Mouse (Mus musculus): ENCODE results near the gene Plcxd2. TPM values are rescaled to one million over a fixed set of nuclear protein-coding genes. Genes with fewer than 3 reads are reported as not detected.

Plcxd2 gene
- total and polyA plus RNA-seq, 3 experiments: 0.10 to 0.18 (median 0.18) TPM

DNA sequence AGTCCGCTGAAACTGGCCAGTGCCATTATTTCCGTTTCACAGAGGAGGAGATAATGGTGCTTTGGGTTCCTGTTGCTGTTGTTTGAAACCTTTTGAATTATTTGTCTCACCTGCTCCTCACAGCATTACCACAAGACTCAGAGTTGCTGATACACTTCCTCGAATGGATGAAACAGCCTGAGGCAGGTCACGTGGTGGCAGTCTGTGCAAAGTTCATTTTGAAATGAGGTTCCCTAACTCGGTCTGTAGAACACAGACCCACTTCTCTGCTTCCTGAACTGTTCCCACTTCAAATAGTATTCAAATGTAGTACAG, 845 bp upstream of the Plcxd2 start:
- Histone ChIP-seq H3K36me3 (ENCODE audit: control insufficient read depth, insufficient read depth, low read length) (no peaks in the 10 kb centered on the region), H3K27me3 (ENCODE audit: control insufficient read depth, insufficient read depth, low read length) (no peaks in the 10 kb centered on the region), H3K4me1 (ENCODE audit: control insufficient read depth, insufficient read depth, low read length) (peaks cover 2% of the 10 kb centered on the region), H3K27ac (peak overlapping the region; percentile 73), H3K9ac (ENCODE audit: low read depth, low read length) (peak overlapping the region; percentile 51), H3K4me3 (peak overlapping the region; percentile 75), H3K79me2 (replicated peaks; ENCODE audit: control insufficient read depth, insufficient read depth, low read length) (no peaks in the 10 kb centered on the region)
- intact Hi-C loops (cut with DNase I): no loop called here
- WGBS: 11% methylated on average over 5 of the region's 5 CpGs
- TF ChIP-seq POLR2A (IDR thresholded peaks at IDR 0.05; ENCODE audit: insufficient read depth, low read depth, low read length) (no peak), CTCF (IDR thresholded peaks at IDR 0.05) (no peak), EP300 (IDR thresholded peaks at IDR 0.05; ENCODE audit: insufficient read depth, low read depth, low read length) (no peak)
- no peak for DNase-seq

DNA sequence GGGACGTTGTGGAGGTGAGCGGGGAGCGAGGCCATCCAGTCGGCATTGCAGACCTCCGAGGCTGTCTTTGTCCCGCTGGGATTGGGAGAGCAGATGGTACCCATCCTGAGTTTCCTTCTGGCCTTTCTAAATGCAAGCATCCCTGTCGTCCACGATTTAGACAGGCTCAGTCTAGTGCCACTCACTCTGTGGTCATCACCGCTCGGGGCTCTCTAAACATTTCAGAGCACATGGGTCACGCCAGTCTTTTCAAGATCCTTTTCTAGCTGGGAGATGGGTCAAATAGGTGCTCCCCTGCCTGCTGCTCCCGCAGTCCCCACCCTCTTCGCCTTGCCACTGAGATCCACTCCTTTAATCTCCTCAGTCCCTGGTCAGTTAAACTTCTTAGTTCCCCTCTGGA, 301 bp downstream of the Plcxd2 start:
- TF ChIP-seq POLR2A (IDR thresholded peaks at IDR 0.05; ENCODE audit: insufficient read depth, low read depth, low read length): no peak
- no peak overlapping the region for H3K27ac ChIP-seq
- H3K4me1 ChIP-seq (ENCODE audit: control insufficient read depth, insufficient read depth, low read length): peaks cover 2% of the 10 kb centered on the region
- no peaks in the 10 kb centered on the region for H3K27me3 ChIP-seq (ENCODE audit: control insufficient read depth, insufficient read depth, low read length)
- WGBS: 3% methylated on average over 13 of the region's 13 CpGs
- intact Hi-C loops (cut with DNase I): no loop called here
- H3K79me2 ChIP-seq (replicated peaks; ENCODE audit: control insufficient read depth, insufficient read depth, low read length): no peaks in the 10 kb centered on the region
- H3K4me3 ChIP-seq: peak overlapping the region; percentile 75
- DNase-seq: no peak
- no peaks in the 10 kb centered on the region for H3K36me3 ChIP-seq (ENCODE audit: control insufficient read depth, insufficient read depth, low read length)
- peak overlapping the region; percentile 63 for H3K9ac ChIP-seq (ENCODE audit: low read depth, low read length)

DNA sequence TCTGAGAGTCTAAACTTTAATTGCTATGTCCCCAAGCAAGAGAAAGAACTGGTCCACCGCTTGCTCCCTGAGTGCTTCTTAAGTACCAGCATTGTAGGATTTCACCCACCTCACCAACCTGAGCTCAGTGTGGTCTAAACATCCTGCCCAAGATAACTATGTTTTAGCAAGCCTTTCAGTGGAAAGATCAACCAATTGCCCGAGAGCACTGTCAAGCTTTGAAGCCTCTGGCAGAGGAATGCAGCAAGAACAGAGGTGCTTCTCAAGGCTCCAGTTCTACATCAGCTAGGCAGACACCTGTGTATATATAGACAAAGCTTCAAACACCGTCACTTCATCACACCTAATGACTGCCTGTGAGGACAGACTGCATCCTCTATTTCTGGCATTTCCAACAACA, 1.3 kb downstream of the Plcxd2 start:
- no peaks in the 10 kb centered on the region for H3K36me3 ChIP-seq (ENCODE audit: control insufficient read depth, insufficient read depth, low read length)
- H3K4me1 ChIP-seq (ENCODE audit: control insufficient read depth, insufficient read depth, low read length): peaks cover 2% of the 10 kb centered on the region
- TF ChIP-seq POLR2A (IDR thresholded peaks at IDR 0.05; ENCODE audit: insufficient read depth, low read depth, low read length): no peak
- TF ChIP-seq EP300 (IDR thresholded peaks at IDR 0.05; ENCODE audit: insufficient read depth, low read depth, low read length): no peak
- no peak for TF ChIP-seq CTCF (IDR thresholded peaks at IDR 0.05)
- no peak overlapping the region for H3K9ac ChIP-seq (ENCODE audit: low read depth, low read length)
- no peak overlapping the region for H3K27ac ChIP-seq
- 81% methylated on average over 3 of the region's 3 CpGs for WGBS
- no peaks in the 10 kb centered on the region for H3K79me2 ChIP-seq (replicated peaks; ENCODE audit: control insufficient read depth, insufficient read depth, low read length)
- H3K27me3 ChIP-seq (ENCODE audit: control insufficient read depth, insufficient read depth, low read length): no peaks in the 10 kb centered on the region
- H3K4me3 ChIP-seq: no peak overlapping the region
- no peak for DNase-seq
- intact Hi-C loops (cut with DNase I): no loop called here

DNA sequence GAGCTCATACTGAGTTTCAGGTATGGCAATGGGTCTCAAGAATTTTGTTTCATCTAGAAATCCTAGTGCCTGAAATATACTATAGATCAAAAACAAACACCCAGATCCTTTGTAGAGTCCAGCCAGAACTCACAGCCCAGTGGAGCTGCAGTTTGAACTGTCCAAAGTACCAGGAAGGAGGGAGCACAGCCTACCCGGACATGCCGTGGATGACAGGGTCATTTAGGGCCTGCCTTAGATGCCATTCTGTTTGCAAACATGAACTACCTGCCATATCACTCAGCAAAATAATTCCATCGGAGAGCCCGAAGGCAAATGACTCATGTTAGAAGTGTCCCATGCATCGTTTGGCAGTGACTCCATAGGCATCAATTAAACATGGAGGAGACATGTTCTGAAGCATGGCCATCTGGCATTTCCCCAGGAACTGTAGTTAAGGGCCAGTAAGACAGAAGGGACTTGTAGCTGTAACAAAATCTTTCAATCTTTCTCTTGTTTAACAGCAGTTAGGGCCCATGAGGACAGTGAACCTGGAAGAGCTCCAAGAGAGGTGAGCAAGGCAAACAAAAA, 1.9 kb downstream of the Plcxd2 start:
- WGBS: 78% methylated on average over 5 of the region's 5 CpGs
- no peak for DNase-seq
- intact Hi-C loops (cut with DNase I): no loop called here

DNA sequence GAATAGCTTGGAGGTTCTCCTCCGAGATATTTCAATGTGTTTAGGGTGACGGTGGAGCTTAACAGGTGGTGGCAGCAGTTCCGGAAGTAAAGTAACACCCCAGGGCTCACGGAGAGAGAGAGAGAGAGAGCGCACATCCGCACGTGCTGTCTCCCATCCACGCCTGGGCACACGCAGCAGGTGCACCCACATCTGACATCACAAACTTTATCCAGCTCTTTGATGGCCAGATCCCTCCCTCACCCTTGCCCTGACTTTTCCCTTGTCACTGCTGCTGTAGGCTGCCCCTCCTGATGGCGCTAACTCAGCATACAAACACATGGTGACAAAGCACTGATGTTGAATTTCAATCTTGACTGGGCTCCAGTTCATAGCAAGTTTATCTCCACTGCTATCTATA, 3.8 kb downstream of the Plcxd2 start:
- H3K4me3 ChIP-seq: no peak overlapping the region
- H3K27ac ChIP-seq: no peak overlapping the region
- H3K9ac ChIP-seq (ENCODE audit: low read depth, low read length): no peak overlapping the region
- H3K36me3 ChIP-seq (ENCODE audit: control insufficient read depth, insufficient read depth, low read length): no peaks in the 10 kb centered on the region
- peaks cover 2% of the 10 kb centered on the region for H3K4me1 ChIP-seq (ENCODE audit: control insufficient read depth, insufficient read depth, low read length)
- DNase-seq: no peak
- H3K79me2 ChIP-seq (replicated peaks; ENCODE audit: control insufficient read depth, insufficient read depth, low read length): no peaks in the 10 kb centered on the region
- no peaks in the 10 kb centered on the region for H3K27me3 ChIP-seq (ENCODE audit: control insufficient read depth, insufficient read depth, low read length)
- intact Hi-C loops (cut with DNase I): no loop called here
- 86% methylated on average over 10 of the region's 10 CpGs for WGBS
- TF ChIP-seq POLR2A (IDR thresholded peaks at IDR 0.05; ENCODE audit: insufficient read depth, low read depth, low read length): no peak
- TF ChIP-seq EP300 (IDR thresholded peaks at IDR 0.05; ENCODE audit: insufficient read depth, low read depth, low read length): no peak
- no peak for TF ChIP-seq CTCF (IDR thresholded peaks at IDR 0.05)

More for the DNA sequence above, 1.9 kb downstream of the Plcxd2 start:
- no peaks in the 10 kb centered on the region for H3K79me2 ChIP-seq (replicated peaks; ENCODE audit: control insufficient read depth, insufficient read depth, low read length)
- H3K27ac ChIP-seq: no peak overlapping the region
- H3K9ac ChIP-seq (ENCODE audit: low read depth, low read length): no peak overlapping the region
- H3K4me1 ChIP-seq (ENCODE audit: control insufficient read depth, insufficient read depth, low read length): peaks cover 2% of the 10 kb centered on the region
- no peaks in the 10 kb centered on the region for H3K27me3 ChIP-seq (ENCODE audit: control insufficient read depth, insufficient read depth, low read length)
- no peak for TF ChIP-seq POLR2A (IDR thresholded peaks at IDR 0.05; ENCODE audit: insufficient read depth, low read depth, low read length)
- TF ChIP-seq EP300 (IDR thresholded peaks at IDR 0.05; ENCODE audit: insufficient read depth, low read depth, low read length): no peak
- no peak for TF ChIP-seq CTCF (IDR thresholded peaks at IDR 0.05)
- H3K4me3 ChIP-seq: no peak overlapping the region
- no peaks in the 10 kb centered on the region for H3K36me3 ChIP-seq (ENCODE audit: control insufficient read depth, insufficient read depth, low read length)

- no peaks in the 10 kb centered on the region for H3K79me2 ChIP-seq (replicated peaks; ENCODE audit: control insufficient read depth, insufficient read depth, low read length)
- no peak for DNase-seq
- H3K27me3 ChIP-seq (ENCODE audit: control insufficient read depth, insufficient read depth, low read length): no peaks in the 10 kb centered on the region
- H3K9ac ChIP-seq (ENCODE audit: low read depth, low read length): no peak overlapping the region
- intact Hi-C loops (cut with DNase I): no loop called here
- TF ChIP-seq POLR2A (IDR thresholded peaks at IDR 0.05; ENCODE audit: insufficient read depth, low read depth, low read length): no peak
- TF ChIP-seq EP300 (IDR thresholded peaks at IDR 0.05; ENCODE audit: insufficient read depth, low read depth, low read length): no peak
- WGBS: 77% methylated on average over 10 of the region's 10 CpGs
- H3K27ac ChIP-seq: no peak overlapping the region
- H3K36me3 ChIP-seq (ENCODE audit: control insufficient read depth, insufficient read depth, low read length): no peaks in the 10 kb centered on the region
- H3K4me1 ChIP-seq (ENCODE audit: control insufficient read depth, insufficient read depth, low read length): no peaks in the 10 kb centered on the region
- H3K4me3 ChIP-seq: no peak overlapping the region
These were observed 8.4 kb downstream of the Plcxd2 start for GRCm38 (mm10) chr16:46001550-46002166.

All from heart, adult 2 months (tissue).